Mouse (Mus musculus) B cell, adult (primary cell): Measurements from ENCODE around the gene Nudt10. TPM values are rescaled to one million over a fixed set of nuclear protein-coding genes. Genes with fewer than 3 reads are reported as not detected.

Experiments
- total RNA-seq: library from RNA; stranded (reverse); gene quantifications from 4 replicates; pipeline ENCODE4 v1.2.4, GENCODE M21; 2023; ENCODE audit not compliant: inconsistent age

Nudt10 gene
- not detected in 4 replicates for total RNA-seq

GRCm38 (mm10) chrX:6172823-6173640 lies at the start of gene Nudt10:
Nudt10 (minus strand) TSS chrX:6173015.

Other genes starting within 250 kb of the Nudt10 start
- not detected in 4 replicates for gene Nudt11, start 125.6 kb downstream of the Nudt10 start, total RNA-seq
- not detected in 4 replicates for gene AU022751, start 89.6 kb downstream of the Nudt10 start, total RNA-seq
- gene Bmp15, start 147.7 kb upstream of the Nudt10 start, total RNA-seq, result not detected in 4 replicates
- gene Shroom4, start 226.8 kb upstream of the Nudt10 start, total RNA-seq, result not detected in 4 replicates